Mouse (Mus musculus): Measurements from ENCODE around the gene Pdzd2.

Gene Pdzd2

GRCm38 (mm10) chr15:12739277-12740247 lies at the start of gene Pdzd2:
Pdzd2 (minus strand) TSS chr15:12739924.
- in situ Hi-C loops (cut with MboI; ENCODE audit: low sequenced_read_pairs) = no loop called here

GRCm38 (mm10) chr15:12789406-12789867 lies 49.7 kb upstream of the Pdzd2 start:
- in situ Hi-C loops (cut with MboI; ENCODE audit: low sequenced_read_pairs) = no loop called here

- in situ Hi-C loops (cut with MboI; ENCODE audit: low sequenced_read_pairs) = no loop called here
Measured at GRCm38 (mm10) chr15:12788536-12788935, 48.8 kb upstream of the Pdzd2 start.

- in situ Hi-C loops (cut with MboI; ENCODE audit: low sequenced_read_pairs) = no loop called here
Measured at GRCm38 (mm10) chr15:12781729-12782326, 42.1 kb upstream of the Pdzd2 start.

- in situ Hi-C loops (cut with MboI; ENCODE audit: low sequenced_read_pairs) = no loop called here
Measured at GRCm38 (mm10) chr15:12781296-12781695, 41.6 kb upstream of the Pdzd2 start.

GRCm38 (mm10) chr15:12774149-12774753 lies 34.5 kb upstream of the Pdzd2 start:
- in situ Hi-C loops (cut with MboI; ENCODE audit: low sequenced_read_pairs) = no loop called here

- in situ Hi-C loops (cut with MboI; ENCODE audit: low sequenced_read_pairs) = no loop called here
Measured at GRCm38 (mm10) chr15:12770958-12771357, 31.2 kb upstream of the Pdzd2 start.

- in situ Hi-C loops (cut with MboI; ENCODE audit: low sequenced_read_pairs) = no loop called here
Measured at GRCm38 (mm10) chr15:12766848-12767247, 27.1 kb upstream of the Pdzd2 start.

GRCm38 (mm10) chr15:12763147-12763546 lies 23.4 kb upstream of the Pdzd2 start:
- in situ Hi-C loops (cut with MboI; ENCODE audit: low sequenced_read_pairs) = no loop called here

GRCm38 (mm10) chr15:12762258-12762913 lies 22.7 kb upstream of the Pdzd2 start:
- in situ Hi-C loops (cut with MboI; ENCODE audit: low sequenced_read_pairs) = no loop called here

- in situ Hi-C loops (cut with MboI; ENCODE audit: low sequenced_read_pairs) = no loop called here
Measured at GRCm38 (mm10) chr15:12760747-12761146, 21.0 kb upstream of the Pdzd2 start.

- in situ Hi-C loops (cut with MboI; ENCODE audit: low sequenced_read_pairs) = no loop called here
Measured at GRCm38 (mm10) chr15:12758461-12758860, 18.7 kb upstream of the Pdzd2 start.

- in situ Hi-C loops (cut with MboI; ENCODE audit: low sequenced_read_pairs) = no loop called here
Measured at GRCm38 (mm10) chr15:12757757-12758156, 18.0 kb upstream of the Pdzd2 start.

- in situ Hi-C loops (cut with MboI; ENCODE audit: low sequenced_read_pairs) = no loop called here
Measured at GRCm38 (mm10) chr15:12753201-12753600, 13.5 kb upstream of the Pdzd2 start.

GRCm38 (mm10) chr15:12750963-12751362 lies 11.2 kb upstream of the Pdzd2 start:
- in situ Hi-C loops (cut with MboI; ENCODE audit: low sequenced_read_pairs) = no loop called here

- in situ Hi-C loops (cut with MboI; ENCODE audit: low sequenced_read_pairs) = no loop called here
Measured at GRCm38 (mm10) chr15:12749549-12750301, 10.0 kb upstream of the Pdzd2 start.

- in situ Hi-C loops (cut with MboI; ENCODE audit: low sequenced_read_pairs) = no loop called here
Measured at GRCm38 (mm10) chr15:12742117-12742906, 2.6 kb upstream of the Pdzd2 start.

- in situ Hi-C loops (cut with MboI; ENCODE audit: low sequenced_read_pairs) = no loop called here
Measured at GRCm38 (mm10) chr15:12738301-12739093, 1.2 kb downstream of the Pdzd2 start.

GRCm38 (mm10) chr15:12735208-12735607 lies 4.5 kb downstream of the Pdzd2 start:
- in situ Hi-C loops (cut with MboI; ENCODE audit: low sequenced_read_pairs) = no loop called here
